Mouse (Mus musculus) heart, embryonic 16.5 days (tissue): ENCODE data around the gene Prr15l. TPM values are rescaled to one million over a fixed set of nuclear protein-coding genes. Genes with fewer than 3 reads are reported as not detected.

ENCODE experiments used
- ATAC-seq: fragments of 200-750 bp; cut with Nextera tagmentation; replicated peaks from 2 replicates; pipeline ENCODE4 v1.8.0; 2017; ENCODE audit warnings: moderate number of reproducible peaks; ENCODE audit not compliant: insufficient read depth, low FRiP score; ENCODE audit errors: extremely low read depth
- H3K27ac ChIP-seq: fragments of 300-500 bp; sonication (generic); 2 replicates; pipeline ENCODE4 v1.5.1; 2014; ENCODE audit warnings: mild to moderate bottlenecking, low read length, control low read depth, moderate library complexity
- H3K27me3 ChIP-seq: fragments of 300-500 bp; sonication (generic); 2 replicates; pipeline ENCODE4 v1.6.1; 2014; ENCODE audit warnings: low read length, mixed read lengths; ENCODE audit not compliant: control insufficient read depth, insufficient read depth
- H3K36me3 ChIP-seq: fragments of 300-500 bp; sonication (generic); 2 replicates; pipeline ENCODE4 v1.6.1; 2014; ENCODE audit not compliant: control insufficient read depth, insufficient read depth
- H3K4me1 ChIP-seq: fragments of 300-500 bp; sonication (generic); 2 replicates; pipeline ENCODE4 v1.6.1; 2014; ENCODE audit warnings: low read length, mixed read lengths; ENCODE audit not compliant: control insufficient read depth, insufficient read depth
- H3K4me2 ChIP-seq: fragments of 300-500 bp; sonication (generic); 2 replicates; pipeline ENCODE4 v1.6.1; 2014; ENCODE audit warnings: low read depth, mild to moderate bottlenecking, control low read depth, low read length
- H3K4me3 ChIP-seq: fragments of 300-500 bp; sonication (generic); 2 replicates; pipeline ENCODE4 v1.5.1; 2014; ENCODE audit warnings: mild to moderate bottlenecking, control low read depth, low read length
- H3K9ac ChIP-seq: fragments of 300-500 bp; sonication (generic); 2 replicates; pipeline ENCODE4 v1.6.1; 2014; ENCODE audit warnings: low read length, control low read depth
- H3K9me3 ChIP-seq: fragments of 300-500 bp; sonication (generic); replicated peaks from 2 replicates; pipeline ENCODE4 v1.6.1; 2016; ENCODE audit warnings: low read length; ENCODE audit not compliant: control insufficient read depth
- WGBS: fragments of 180-500 bp; shearing (Covaris S2); extraction: QIAGEN DNeasy Blood & Tissue Kit; methylation state at CpG from one replicate; pipeline ENCODE4 v1.1.7; 2014; 5-methylcytosine and 5-hydroxymethylcytosine counted together
- polyA plus RNA-seq: library from polyadenylated mRNA; unstranded; fragments of >200 nt; fragmentation: Nextera tagmentation; extraction: Ambion mirVana; gene quantifications from 2 replicates; pipeline ENCODE4 v1.2.1, GENCODE M21; 2015

Prr15l gene
- polyA plus RNA-seq, 1 experiment from 2014 or later, result 1.0 TPM

DNA sequence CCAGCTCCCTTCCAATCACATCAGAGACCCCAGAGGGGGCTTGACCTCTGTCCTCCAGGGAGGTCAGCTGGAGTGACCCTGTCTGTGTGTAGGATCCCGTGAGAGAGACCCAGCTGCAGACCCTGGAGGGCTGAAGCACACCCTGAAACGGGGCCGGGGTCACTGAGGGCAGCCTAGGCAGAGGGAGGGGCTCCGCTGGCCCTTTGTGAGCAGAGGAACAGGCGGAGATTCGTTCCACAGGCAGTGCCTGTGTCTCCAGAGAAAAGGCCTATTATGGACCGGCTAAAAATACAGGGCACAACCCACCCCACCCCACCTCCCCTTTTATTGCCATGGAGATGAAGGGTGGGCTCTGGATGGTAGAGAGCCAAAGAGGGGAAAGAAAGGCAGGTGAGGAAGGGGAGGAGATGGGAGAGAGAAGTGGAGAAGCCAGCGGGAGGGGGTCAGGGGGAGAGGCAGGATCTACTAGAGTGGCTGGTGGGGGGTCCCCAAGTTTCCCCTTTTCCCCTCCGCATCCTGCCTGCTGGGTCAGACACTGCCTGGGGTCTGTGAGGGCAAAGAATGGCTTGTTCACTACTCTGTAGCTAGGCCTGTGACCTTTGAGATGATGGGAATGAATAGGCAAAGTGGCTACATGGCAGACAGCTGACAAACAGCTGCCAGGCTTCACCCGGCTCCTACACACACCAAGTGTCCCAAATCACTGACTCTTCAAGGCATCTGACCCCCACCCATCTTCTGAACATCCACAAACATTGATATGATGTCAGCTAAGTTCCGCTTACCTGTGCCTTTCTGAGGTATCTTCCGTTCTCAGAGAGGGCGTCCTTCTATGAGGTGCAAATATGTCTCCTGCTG lies 28.2 kb upstream of the Prr15l start:
- no peak for ATAC-seq
- no peak overlapping the region for H3K9ac ChIP-seq
- no peaks in the 10 kb centered on the region for H3K27me3 ChIP-seq
- no peak overlapping the region for H3K4me3 ChIP-seq
- H3K27ac ChIP-seq, result no peak overlapping the region
- no peak overlapping the region for H3K4me2 ChIP-seq
- H3K36me3 ChIP-seq, result no peaks in the 10 kb centered on the region
- WGBS, result 59% methylated on average over 13 of the region's 13 CpGs
- no peaks in the 10 kb centered on the region for H3K9me3 ChIP-seq
- H3K4me1 ChIP-seq, result peaks cover 10% of the 10 kb centered on the region

DNA sequence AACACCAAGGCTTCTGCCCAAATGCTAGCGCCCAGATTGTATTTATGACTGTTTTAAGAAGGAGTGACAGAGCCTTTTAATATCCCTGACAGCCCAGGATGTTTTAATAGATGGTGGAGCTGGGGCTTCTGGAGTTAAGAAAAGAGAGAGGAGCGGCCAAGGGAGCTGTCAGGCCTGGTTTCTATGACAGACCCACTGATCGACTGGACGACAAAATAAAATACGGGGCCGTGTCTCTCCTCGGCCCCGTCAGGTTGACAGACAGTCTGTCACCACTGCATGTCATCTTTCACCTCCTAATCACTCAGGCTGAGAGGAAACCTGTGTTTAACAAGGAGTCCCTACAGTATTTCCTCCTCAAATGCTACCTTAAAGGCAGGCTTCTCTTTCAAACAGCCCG lies 26.6 kb upstream of the Prr15l start:
- Histone ChIP-seq H3K4me1 (peaks cover 10% of the 10 kb centered on the region), H3K27ac (no peak overlapping the region), H3K9me3 (no peaks in the 10 kb centered on the region), H3K36me3 (no peaks in the 10 kb centered on the region), H3K27me3 (no peaks in the 10 kb centered on the region), H3K9ac (no peak overlapping the region), H3K4me3 (no peak overlapping the region), H3K4me2 (no peak overlapping the region)
- no peak for ATAC-seq
- WGBS, result 52% methylated on average over 9 of the region's 9 CpGs

DNA sequence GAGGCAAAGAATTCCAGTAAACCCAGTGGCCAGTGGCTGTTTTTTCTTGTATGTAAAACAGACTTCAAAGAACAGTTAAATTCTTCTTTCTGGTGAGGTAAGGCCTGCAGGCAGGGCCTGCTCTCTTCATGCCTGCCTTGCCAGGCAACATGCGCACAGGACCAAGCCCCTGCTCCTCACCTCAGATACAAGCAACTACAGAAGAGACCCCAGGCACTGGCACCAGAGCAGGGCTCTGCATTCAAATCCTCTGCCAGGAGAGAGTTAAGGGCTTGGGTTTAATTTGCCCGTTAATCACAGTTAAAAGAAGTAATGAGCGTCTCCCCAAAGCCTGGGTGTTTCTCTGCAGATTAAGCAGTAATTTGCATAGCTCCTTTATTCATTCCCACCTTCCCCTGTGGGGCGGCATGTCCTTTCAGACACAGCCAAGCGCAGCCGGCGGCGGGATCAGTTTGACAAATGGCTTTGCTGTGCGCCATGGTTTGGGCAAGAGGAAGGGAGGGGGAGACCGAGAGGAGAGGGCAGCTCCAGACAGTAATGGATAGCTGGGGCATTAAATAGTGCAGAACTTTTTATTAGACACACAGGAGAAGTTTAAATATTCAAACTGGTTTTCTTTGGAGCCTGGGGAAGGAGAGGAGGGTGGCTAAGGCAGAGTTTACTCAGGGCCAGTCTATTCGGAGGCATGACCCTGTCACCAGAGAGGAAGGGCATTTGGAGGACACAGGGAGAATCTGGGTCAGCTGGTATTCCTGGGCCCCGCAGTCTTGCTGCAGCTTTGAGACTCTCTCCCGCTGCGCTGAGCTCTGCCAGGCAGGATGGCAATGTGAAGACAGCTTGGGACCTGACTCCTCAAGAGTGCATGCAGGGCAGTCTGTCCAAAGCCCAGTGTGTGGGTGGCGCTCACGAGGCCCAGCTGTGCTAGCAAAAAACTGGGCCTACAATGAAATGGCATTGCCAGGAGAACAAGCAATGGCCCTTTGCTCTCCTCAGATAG lies 25.0 kb upstream of the Prr15l start:
- H3K4me3 ChIP-seq, result no peak overlapping the region
- H3K4me1 ChIP-seq, result peaks cover 21% of the 10 kb centered on the region
- H3K27me3 ChIP-seq, result no peaks in the 10 kb centered on the region
- no peak overlapping the region for H3K4me2 ChIP-seq
- no peaks in the 10 kb centered on the region for H3K9me3 ChIP-seq
- ATAC-seq, result no peak
- H3K9ac ChIP-seq, result peak overlapping the region; percentile 12; the same call in 1 of the 2 replicates
- no peak overlapping the region for H3K27ac ChIP-seq
- WGBS, result 42% methylated on average over 16 of the region's 16 CpGs
- H3K36me3 ChIP-seq, result no peaks in the 10 kb centered on the region; the same call in 1 of the 2 replicates

DNA sequence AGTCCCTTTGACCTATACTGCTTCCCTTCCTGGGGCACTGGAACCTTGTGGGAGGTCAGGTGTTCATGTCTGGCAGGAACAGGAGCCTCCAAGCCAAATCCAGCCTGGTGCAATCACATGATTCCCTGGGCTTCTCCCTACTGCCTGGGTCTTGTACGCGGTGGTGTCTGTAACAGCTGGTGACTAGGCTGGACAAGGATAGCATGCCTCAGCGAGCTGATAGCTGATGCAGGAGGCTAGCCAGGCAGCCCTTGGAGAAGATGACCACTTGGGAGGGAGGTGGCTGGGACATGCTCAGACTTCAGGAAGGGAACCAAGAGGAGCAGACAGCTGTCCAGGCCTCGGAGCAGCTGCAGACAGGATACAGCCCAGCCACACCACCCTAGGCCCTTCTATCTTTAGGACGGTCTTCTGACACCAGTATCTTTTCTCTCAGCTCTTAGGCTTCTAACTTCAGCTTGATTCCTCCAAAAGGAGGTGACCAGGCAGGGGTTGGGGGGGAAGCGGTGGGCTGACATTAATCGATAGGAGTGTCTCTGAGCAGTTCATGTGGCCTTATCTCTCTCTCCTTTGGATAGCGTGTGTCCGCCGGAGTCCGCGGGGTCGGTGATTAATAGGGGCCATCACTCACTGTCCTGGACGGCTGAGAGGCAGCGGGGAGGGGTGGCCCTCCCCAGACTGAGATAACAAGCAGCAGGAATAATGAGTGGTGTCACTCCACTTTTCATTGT lies 21.3 kb upstream of the Prr15l start:
- WGBS, result 18% methylated on average over 15 of the region's 15 CpGs
- no peak overlapping the region for H3K27ac ChIP-seq
- H3K4me3 ChIP-seq, result no peak overlapping the region
- H3K36me3 ChIP-seq, result peaks cover 6% of the 10 kb centered on the region; the same call in 1 of the 2 replicates
- peaks cover 21% of the 10 kb centered on the region for H3K4me1 ChIP-seq
- H3K9me3 ChIP-seq, result no peaks in the 10 kb centered on the region
- H3K9ac ChIP-seq, result peak overlapping the region; percentile 26; the same call in 1 of the 2 replicates
- 0 out of 2 replicates have a peak, but pooled peaks have one; percentile 17 for ATAC-seq
- no peak overlapping the region for H3K4me2 ChIP-seq
- no peaks in the 10 kb centered on the region for H3K27me3 ChIP-seq

DNA sequence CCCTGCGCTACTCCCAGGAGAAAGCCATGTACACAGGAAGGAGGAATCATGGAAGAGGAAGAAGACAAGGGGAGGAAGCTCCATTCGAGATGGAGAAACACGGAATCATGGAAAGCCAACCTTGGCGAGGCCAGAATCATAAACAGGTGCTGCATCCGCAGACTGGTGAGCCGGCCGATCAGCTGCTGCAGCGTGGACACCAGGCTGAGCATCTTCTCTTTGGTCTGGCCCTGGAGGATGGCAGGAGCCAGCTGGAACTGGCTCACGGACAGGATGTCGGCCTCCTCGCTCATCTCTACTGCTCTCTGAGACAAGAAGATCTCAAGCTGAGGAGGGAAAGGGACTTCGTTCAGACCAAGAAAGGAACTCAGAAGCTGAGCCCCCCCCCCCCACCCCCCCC lies 19.3 kb upstream of the Prr15l start:
- ATAC-seq, result no peak
- WGBS, result 93% methylated on average over 12 of the region's 12 CpGs

DNA sequence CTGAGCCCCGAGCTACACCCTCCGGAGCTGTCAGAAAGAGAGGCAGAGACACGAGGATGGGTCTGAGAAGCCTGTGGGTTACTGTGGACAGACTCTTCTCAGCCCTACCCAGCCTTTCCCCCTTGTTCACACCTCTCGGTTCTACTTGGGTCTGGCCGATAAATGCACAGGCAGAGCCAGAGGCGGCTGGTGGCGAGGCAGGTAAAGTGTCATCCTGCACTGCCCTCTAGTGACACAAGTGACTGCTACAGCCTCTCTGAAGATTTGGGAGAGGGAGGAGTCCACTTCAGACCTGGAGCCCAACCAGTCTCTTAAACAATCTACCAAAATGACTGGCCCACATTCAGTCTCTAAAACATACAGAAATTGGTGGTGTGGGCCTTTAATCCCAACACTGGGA lies 17.9 kb upstream of the Prr15l start:
- Histone ChIP-seq H3K27ac (no peak overlapping the region), H3K36me3 (peaks cover 6% of the 10 kb centered on the region; the same call in 1 of the 2 replicates), H3K4me2 (no peak overlapping the region), H3K4me1 (peaks cover 11% of the 10 kb centered on the region), H3K9ac (no peak overlapping the region), H3K9me3 (no peaks in the 10 kb centered on the region), H3K27me3 (no peaks in the 10 kb centered on the region), H3K4me3 (no peak overlapping the region)
- peak; percentile 66 for ATAC-seq
- 27% methylated on average over 7 of the region's 7 CpGs for WGBS

More for the DNA sequence above, 19.3 kb upstream of the Prr15l start:
- H3K9me3 ChIP-seq, result no peaks in the 10 kb centered on the region
- peaks cover 11% of the 10 kb centered on the region for H3K4me1 ChIP-seq
- peaks cover 6% of the 10 kb centered on the region; the same call in 1 of the 2 replicates for H3K36me3 ChIP-seq
- no peak overlapping the region for H3K9ac ChIP-seq
- H3K27ac ChIP-seq, result no peak overlapping the region
- no peaks in the 10 kb centered on the region for H3K27me3 ChIP-seq
- no peak overlapping the region for H3K4me3 ChIP-seq
- no peak overlapping the region for H3K4me2 ChIP-seq

DNA sequence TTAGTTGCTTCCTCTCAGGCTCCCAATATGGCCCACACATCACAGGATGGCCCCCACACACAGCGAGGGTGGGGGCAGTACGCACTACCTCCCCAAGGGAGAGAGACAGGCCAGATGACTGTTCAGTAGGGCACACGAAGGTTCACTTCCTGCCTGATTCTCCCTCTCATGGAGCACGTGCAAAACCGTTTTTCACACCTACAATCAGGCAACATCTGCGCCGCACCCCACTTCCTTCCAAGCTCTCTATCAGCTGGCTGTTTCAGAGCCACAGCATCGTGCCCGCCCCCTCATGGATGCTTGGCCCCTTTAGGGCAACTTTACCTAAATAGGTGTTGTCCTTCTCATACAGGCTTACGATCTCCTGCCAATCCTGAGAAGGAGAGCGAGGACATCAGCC lies 15.2 kb upstream of the Prr15l start:
- no peak overlapping the region for H3K9ac ChIP-seq
- H3K27me3 ChIP-seq, result no peaks in the 10 kb centered on the region
- WGBS, result 68% methylated on average over 11 of the region's 11 CpGs
- peaks cover 8% of the 10 kb centered on the region for H3K4me1 ChIP-seq
- H3K27ac ChIP-seq, result no peak overlapping the region
- H3K9me3 ChIP-seq, result no peaks in the 10 kb centered on the region
- H3K36me3 ChIP-seq, result peaks cover 6% of the 10 kb centered on the region; the same call in 1 of the 2 replicates
- H3K4me2 ChIP-seq, result no peak overlapping the region
- H3K4me3 ChIP-seq, result no peak overlapping the region
- ATAC-seq, result no peak

DNA sequence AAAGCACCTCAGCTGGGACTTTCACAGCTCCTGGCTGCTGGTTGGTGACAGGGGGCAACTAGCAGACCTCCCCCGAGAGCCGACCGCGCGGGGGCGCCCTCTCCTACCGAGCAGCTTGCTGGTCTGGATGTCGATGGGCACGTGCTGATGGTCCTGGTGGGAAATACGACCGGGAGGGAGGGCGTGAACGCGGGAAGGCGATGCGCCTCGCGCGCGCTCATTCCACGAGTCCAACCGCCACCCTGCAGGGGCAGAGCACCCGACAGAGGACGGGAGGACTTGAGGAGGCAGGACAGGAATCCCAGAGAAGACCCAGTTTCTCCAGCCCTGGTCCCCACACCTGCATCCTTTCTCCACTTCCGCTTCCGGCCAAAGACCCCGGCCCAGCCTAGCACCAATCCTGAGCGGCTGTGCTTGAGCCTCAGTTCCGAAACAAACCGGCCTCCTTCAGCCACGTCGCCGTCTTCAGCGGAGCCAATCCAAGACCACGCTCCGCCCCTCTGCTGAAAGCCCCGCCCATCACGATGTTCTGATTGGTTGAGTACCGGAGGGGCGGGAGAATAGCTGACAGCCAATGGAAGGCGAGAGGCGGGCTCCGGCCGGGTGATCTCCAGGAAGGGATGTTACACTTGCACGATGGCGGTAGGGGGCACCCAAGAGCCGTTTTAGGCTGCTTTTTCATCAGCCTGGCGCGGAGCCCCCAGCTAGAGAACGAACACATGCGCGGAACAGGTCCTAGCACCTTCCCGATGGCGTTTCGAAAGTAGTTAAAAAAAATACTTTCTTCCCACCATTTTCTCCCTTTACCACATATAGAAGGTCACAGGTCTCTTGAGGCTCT lies 11.6 kb upstream of the Prr15l start, which contains the start of gene Cdk5rap3:
Cdk5rap3 (minus strand) TSS at position 453 of the 841 bp plus-strand sequence.
- Histone ChIP-seq H3K4me2 (peak within 1 kb of the TSS; percentile 95), H3K36me3 (no peaks in the 10 kb centered on the region), H3K4me1 (peaks cover 8% of the 10 kb centered on the region), H3K27ac (peak within 1 kb of the TSS; percentile 64), H3K4me3 (peak within 1 kb of the TSS; percentile 68), H3K9ac (peak within 1 kb of the TSS; percentile 77), H3K9me3 (no peaks in the 10 kb centered on the region), H3K27me3 (no peaks in the 10 kb centered on the region)
- WGBS, result under 1% methylated on average over 55 of the region's 55 CpGs
- peak; percentile 98 for ATAC-seq
